Mouse (Mus musculus): ENCODE measurements around the gene Adcy5. TPM values are rescaled to one million over a fixed set of nuclear protein-coding genes. Genes with fewer than 3 reads are reported as not detected.

Adcy5 gene
- polyA plus RNA-seq, 1 experiment from 2014 or later = 0.63 TPM

DNA sequence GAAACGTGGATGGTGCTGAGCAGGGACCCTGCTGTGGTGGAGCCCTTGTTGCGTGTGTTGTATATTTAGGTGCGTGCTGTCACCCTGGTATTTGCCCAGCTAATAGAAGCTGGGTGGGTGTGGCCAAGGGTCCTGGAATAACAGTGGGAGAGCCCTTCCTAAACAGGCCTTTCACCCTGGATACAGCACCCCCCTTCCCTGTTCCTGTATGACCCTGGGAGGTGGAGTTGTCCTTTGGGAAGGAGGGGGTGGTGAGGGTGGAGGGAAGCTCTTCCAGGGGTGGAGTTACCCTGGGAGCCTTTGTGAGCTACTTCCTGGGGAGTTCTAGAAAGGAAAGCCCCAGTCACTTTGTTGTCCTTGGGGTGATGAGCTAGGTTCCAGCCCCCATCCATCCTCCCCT, 38.7 kb downstream of the Adcy5 start:
- H3K9me3 ChIP-seq (replicated peaks) = no peaks in the 10 kb centered on the region
- peak overlapping the region; percentile 58; the same call in 1 of the 2 replicates for H3K27ac ChIP-seq
- WGBS = 43% methylated on average over 3 of the region's 3 CpGs
- no peak for DNase-seq (ENCODE audit: low spot score)
- H3K27me3 ChIP-seq (ENCODE audit: low read depth, poor library complexity, severe bottlenecking) = no peaks in the 10 kb centered on the region
- H3K36me3 ChIP-seq = no peaks in the 10 kb centered on the region
- no peak overlapping the region for H3K4me3 ChIP-seq
- H3K4me1 ChIP-seq = peaks cover 27% of the 10 kb centered on the region

- Histone ChIP-seq H3K27me3 (ENCODE audit: low read depth, poor library complexity, severe bottlenecking) (no peaks in the 10 kb centered on the region), H3K9me3 (replicated peaks) (no peaks in the 10 kb centered on the region), H3K4me3 (no peak overlapping the region), H3K27ac (peak overlapping the region; percentile 54; the same call in 1 of the 2 replicates), H3K4me1 (peaks cover 25% of the 10 kb centered on the region), H3K36me3 (no peaks in the 10 kb centered on the region)
- 84% methylated on average over 6 of the region's 6 CpGs for WGBS
- DNase-seq (ENCODE audit: low spot score) = no peak
Measured at GRCm38 (mm10) chr16:35199721-35200431, 45.2 kb downstream of the Adcy5 start.

DNA sequence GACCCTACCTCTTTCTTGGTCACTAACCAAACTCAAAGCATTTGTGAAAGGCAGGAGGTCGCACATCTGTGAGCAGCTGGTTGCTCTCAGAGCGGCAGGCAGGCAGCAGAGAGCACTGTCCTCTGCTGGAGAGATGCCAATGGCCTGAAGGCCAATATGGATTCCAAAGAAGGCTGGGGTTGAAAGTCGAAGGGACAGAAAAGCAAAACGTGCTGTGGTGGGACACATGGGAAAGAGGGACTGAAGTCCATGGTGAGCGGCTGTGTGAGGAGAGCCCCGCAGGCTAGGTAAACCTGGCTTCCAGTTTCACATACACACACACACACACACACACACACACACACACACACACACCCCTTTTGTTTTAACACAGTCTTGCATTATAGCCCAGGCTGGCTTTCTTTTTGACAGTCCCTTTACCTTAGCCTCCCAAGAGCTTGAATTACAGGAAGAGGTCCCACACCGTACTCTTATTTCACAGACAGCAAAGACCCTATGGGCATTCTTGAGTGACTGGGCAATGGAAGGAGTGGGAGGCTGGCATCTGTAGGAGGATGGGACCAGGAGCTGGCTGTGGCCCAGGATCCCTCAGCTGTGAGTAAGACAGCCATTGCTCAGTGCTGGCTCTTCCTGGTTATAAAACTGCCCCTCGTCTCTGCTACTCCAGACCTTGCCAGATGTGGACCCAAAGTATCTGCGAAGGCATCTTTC, 45.9 kb downstream of the Adcy5 start:
- WGBS = 81% methylated on average over 9 of the region's 9 CpGs
- Histone ChIP-seq H3K36me3 (no peaks in the 10 kb centered on the region), H3K27me3 (ENCODE audit: low read depth, poor library complexity, severe bottlenecking) (no peaks in the 10 kb centered on the region), H3K27ac (no peak overlapping the region), H3K4me1 (peaks cover 31% of the 10 kb centered on the region), H3K9me3 (replicated peaks) (no peaks in the 10 kb centered on the region), H3K4me3 (no peak overlapping the region)
- DNase-seq (ENCODE audit: low spot score) = no peak

DNA sequence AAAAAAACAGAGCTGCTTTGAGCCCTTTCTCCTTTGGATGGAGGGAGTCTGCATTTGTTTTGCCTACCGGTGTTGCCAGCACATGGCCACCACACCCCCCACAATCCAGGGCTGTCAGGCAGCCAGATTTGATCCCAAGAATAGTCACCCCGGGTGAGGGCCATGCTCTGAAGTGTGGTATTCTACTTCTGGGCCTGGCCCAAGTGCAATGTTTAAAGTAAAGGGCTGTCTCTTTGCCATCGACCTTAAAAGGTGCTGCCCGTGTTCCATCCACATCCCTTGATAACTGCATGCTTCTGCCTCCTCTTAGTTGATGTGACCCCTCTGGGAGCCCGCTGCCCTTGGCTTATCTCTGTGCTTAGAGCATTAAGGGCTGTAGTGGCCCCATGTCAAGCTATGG, 46.6 kb downstream of the Adcy5 start:
- WGBS = 76% methylated on average over 5 of the region's 5 CpGs
- Histone ChIP-seq H3K27ac (no peak overlapping the region), H3K27me3 (ENCODE audit: low read depth, poor library complexity, severe bottlenecking) (no peaks in the 10 kb centered on the region), H3K4me1 (peaks cover 31% of the 10 kb centered on the region), H3K9me3 (replicated peaks) (no peaks in the 10 kb centered on the region), H3K36me3 (no peaks in the 10 kb centered on the region), H3K4me3 (no peak overlapping the region)
- no peak for DNase-seq (ENCODE audit: low spot score)

DNA sequence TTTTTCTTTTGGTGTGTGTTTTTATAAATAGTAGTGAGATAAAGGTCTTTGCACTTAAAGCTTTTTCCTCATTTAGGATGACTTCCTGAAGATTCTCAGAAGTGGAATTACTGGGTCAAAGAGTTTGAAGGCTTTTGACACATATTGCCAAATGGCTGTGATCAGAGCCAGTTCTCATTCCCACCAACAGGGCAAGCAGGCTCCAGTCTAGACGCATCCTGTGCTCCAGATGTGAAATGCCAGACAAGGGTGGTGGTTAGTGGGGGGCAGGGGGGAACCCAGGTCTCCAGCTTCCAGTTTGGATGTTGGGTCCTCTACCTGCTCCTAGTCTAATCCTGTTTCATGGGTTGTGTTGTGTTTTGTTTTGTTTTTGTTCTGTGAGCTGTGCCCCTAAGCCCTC, 48.8 kb downstream of the Adcy5 start:
- no peaks in the 10 kb centered on the region for H3K36me3 ChIP-seq
- WGBS = 50% methylated on average over 1 of the region's 1 CpGs

DNA sequence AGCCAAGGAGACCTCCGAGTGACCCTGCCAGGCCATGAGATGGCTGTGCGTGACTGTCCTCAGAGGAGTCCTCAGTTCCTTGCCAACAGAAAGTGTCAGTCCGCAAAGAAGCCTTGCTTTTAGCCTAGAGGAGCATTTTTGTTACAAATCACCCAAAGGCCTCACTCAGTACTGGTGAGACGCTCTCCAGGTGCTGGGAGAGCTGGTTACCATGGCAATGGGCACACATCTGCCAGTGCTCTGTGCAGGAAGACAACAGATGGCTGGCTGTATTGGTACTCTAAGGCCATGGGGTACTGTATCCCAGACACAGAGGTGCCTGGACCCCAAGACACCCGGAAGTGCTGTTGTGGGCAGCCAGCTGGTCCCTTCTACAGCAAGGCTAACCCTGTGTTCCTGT, 51.0 kb downstream of the Adcy5 start:
- Histone ChIP-seq H3K36me3 (no peaks in the 10 kb centered on the region), H3K4me1 (peaks cover 54% of the 10 kb centered on the region), H3K4me3 (no peak overlapping the region), H3K27ac (peak overlapping the region; percentile 37; the same call in 1 of the 2 replicates), H3K9me3 (replicated peaks) (no peaks in the 10 kb centered on the region), H3K27me3 (ENCODE audit: low read depth, poor library complexity, severe bottlenecking) (no peaks in the 10 kb centered on the region)
- 50% methylated on average over 5 of the region's 5 CpGs for WGBS
- no peak for DNase-seq (ENCODE audit: low spot score)

More for the DNA sequence above, 48.8 kb downstream of the Adcy5 start:
- Histone ChIP-seq H3K27ac (no peak overlapping the region), H3K4me3 (no peak overlapping the region), H3K4me1 (peaks cover 44% of the 10 kb centered on the region), H3K27me3 (ENCODE audit: low read depth, poor library complexity, severe bottlenecking) (no peaks in the 10 kb centered on the region), H3K9me3 (replicated peaks) (no peaks in the 10 kb centered on the region)
- no peak for DNase-seq (ENCODE audit: low spot score)

DNA sequence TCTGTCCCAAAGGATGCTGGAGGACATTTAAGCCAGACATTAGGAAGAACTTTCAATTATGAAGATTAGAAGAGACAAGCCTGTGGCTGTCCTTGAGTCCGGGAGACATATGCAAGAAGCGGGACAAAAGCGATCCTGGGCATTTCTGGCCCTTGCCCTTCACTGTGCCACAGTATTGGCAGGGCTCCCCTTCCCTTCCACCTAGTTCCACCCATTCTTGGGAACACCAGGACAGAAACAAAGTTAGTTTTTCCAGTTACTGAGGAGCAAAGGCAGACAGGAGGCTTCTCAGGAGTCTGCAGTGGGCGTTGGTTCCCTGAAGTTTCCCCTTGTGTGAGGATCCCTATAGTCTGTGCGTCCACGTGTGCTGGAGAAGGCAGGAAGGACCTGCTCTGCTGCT, 51.7 kb downstream of the Adcy5 start:
- Histone ChIP-seq H3K27ac (no peak overlapping the region; the same call in 1 of the 2 replicates), H3K27me3 (ENCODE audit: low read depth, poor library complexity, severe bottlenecking) (no peaks in the 10 kb centered on the region), H3K4me3 (no peak overlapping the region), H3K36me3 (no peaks in the 10 kb centered on the region), H3K9me3 (replicated peaks) (no peaks in the 10 kb centered on the region), H3K4me1 (peaks cover 56% of the 10 kb centered on the region)
- 83% methylated on average over 6 of the region's 6 CpGs for WGBS
- no peak for DNase-seq (ENCODE audit: low spot score)

DNA sequence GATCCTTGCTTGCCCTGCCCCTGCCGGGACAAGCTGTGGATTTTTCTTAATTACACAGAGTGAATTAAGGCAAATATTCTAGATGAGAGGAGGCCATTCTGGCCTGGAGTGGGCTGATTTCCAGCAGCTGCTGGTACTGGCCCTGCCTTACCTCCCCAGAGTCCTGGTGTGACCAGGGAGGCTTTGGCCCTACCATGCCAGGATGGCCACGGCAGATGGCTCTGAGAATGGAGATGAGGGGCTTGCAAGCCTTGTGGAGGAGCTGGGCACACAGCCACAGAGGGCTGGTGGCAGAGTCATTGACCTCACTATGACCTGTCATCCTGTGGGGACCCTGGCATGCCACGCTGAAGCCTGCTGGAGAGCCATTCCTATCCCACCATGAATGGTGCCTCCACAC, 54.1 kb downstream of the Adcy5 start:
- Histone ChIP-seq H3K4me1 (peaks cover 52% of the 10 kb centered on the region), H3K9me3 (replicated peaks) (no peaks in the 10 kb centered on the region), H3K36me3 (no peaks in the 10 kb centered on the region), H3K27ac (peak overlapping the region; percentile 26; the same call in 1 of the 2 replicates), H3K27me3 (ENCODE audit: low read depth, poor library complexity, severe bottlenecking) (no peaks in the 10 kb centered on the region), H3K4me3 (no peak overlapping the region)
- 78% methylated on average over 3 of the region's 3 CpGs for WGBS
- no peak for DNase-seq (ENCODE audit: low spot score)

GRCm38 (mm10) chr16:35209753-35210152, 55.1 kb downstream of the Adcy5 start:
- 85% methylated on average over 5 of the region's 5 CpGs for WGBS
- DNase-seq (ENCODE audit: low spot score) = no peak
- Histone ChIP-seq H3K4me1 (peaks cover 53% of the 10 kb centered on the region), H3K4me3 (no peak overlapping the region), H3K36me3 (no peaks in the 10 kb centered on the region), H3K27me3 (ENCODE audit: low read depth, poor library complexity, severe bottlenecking) (no peaks in the 10 kb centered on the region), H3K9me3 (replicated peaks) (no peaks in the 10 kb centered on the region), H3K27ac (peak overlapping the region; percentile 36; the same call in 1 of the 2 replicates)

DNA sequence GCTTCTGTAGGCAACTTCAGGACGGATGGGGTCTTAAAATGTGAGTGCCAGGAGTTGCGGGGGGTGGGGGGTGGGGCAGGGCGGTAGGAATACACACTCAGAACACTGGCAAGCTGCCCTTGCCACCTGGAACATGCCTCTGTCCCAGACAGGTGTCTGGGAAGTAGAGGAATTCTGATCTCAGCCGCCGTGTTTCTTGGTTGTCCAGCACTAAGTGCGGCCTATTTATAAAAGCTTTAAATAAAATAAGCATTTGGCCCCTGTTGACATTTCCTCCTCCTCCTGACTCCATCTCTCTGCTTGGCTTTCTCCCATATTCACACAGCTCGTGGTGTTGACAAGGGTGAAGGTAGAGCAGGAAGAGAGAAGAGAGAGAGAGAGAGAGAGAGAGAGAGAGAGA, 60.4 kb downstream of the Adcy5 start:
- Histone ChIP-seq H3K27me3 (ENCODE audit: low read depth, poor library complexity, severe bottlenecking) (no peaks in the 10 kb centered on the region), H3K9me3 (replicated peaks) (no peaks in the 10 kb centered on the region), H3K27ac (peak overlapping the region; percentile 46; the same call in 1 of the 2 replicates), H3K36me3 (no peaks in the 10 kb centered on the region), H3K4me1 (peaks cover 35% of the 10 kb centered on the region), H3K4me3 (no peak overlapping the region)
- 75% methylated on average over 7 of the region's 7 CpGs for WGBS
- no peak for DNase-seq (ENCODE audit: low spot score)

- no peak for DNase-seq (ENCODE audit: low spot score)
- 70% methylated on average over 5 of the region's 5 CpGs for WGBS
Measured at GRCm38 (mm10) chr16:35215498-35215897, 60.8 kb downstream of the Adcy5 start.

GRCm38 (mm10) chr16:35216826-35217491, 62.3 kb downstream of the Adcy5 start:
- WGBS = 73% methylated on average over 6 of the region's 6 CpGs
- H3K4me3 ChIP-seq = no peak overlapping the region
- peak overlapping the region; percentile 32 for H3K27ac ChIP-seq
- DNase-seq (ENCODE audit: low spot score) = no peak
- H3K36me3 ChIP-seq = no peaks in the 10 kb centered on the region
- H3K9me3 ChIP-seq (replicated peaks) = no peaks in the 10 kb centered on the region
- H3K27me3 ChIP-seq (ENCODE audit: low read depth, poor library complexity, severe bottlenecking) = no peaks in the 10 kb centered on the region
- H3K4me1 ChIP-seq = peaks cover 28% of the 10 kb centered on the region

More at GRCm38 (mm10) chr16:35215498-35215897, 60.8 kb downstream of the Adcy5 start:
- peak overlapping the region; percentile 46; the same call in 1 of the 2 replicates for H3K27ac ChIP-seq
- no peak overlapping the region for H3K4me3 ChIP-seq
- no peaks in the 10 kb centered on the region for H3K36me3 ChIP-seq
- no peaks in the 10 kb centered on the region for H3K9me3 ChIP-seq (replicated peaks)
- H3K27me3 ChIP-seq (ENCODE audit: low read depth, poor library complexity, severe bottlenecking) = no peaks in the 10 kb centered on the region
- H3K4me1 ChIP-seq = peaks cover 31% of the 10 kb centered on the region

DNA sequence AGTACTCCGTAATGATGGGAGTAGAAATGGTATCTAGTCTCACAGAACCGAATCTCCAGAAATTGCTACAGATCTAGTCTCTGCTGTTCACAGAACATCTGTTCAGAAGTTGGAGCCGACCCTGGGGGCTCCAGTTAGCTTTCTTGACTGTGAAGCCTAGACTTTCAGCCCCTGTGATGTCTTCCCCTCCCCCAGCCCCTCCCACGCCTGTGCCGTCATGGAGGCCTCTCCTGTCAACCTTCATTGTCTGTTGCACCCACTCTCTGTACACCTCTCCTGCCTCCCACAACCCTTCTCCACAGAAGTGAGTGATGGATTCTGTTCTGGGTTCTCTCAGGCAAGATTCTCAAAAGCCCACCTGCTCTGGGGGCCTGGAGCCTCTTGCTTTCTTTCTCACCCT, 65.7 kb downstream of the Adcy5 start:
- Histone ChIP-seq H3K27ac (no peak overlapping the region), H3K27me3 (ENCODE audit: low read depth, poor library complexity, severe bottlenecking) (no peaks in the 10 kb centered on the region), H3K4me1 (peaks cover 40% of the 10 kb centered on the region), H3K9me3 (replicated peaks) (no peaks in the 10 kb centered on the region), H3K4me3 (no peak overlapping the region), H3K36me3 (no peaks in the 10 kb centered on the region)
- WGBS = 77% methylated on average over 5 of the region's 5 CpGs
- DNase-seq (ENCODE audit: low spot score) = no peak

Measured in limb, embryonic 10.5 days (tissue).